Mouse (Mus musculus) spleen, adult 2 months (tissue): Measurements from ENCODE around the gene Ndufc2.

Experiments
- CTCF ChIP-seq: fragments of 200-500 bp; IDR thresholded peaks from 2 replicates; pipeline ENCODE4 v1.5.1; 2011; ENCODE audit warnings: mild to moderate bottlenecking, inconsistent platforms; ENCODE audit not compliant: insufficient read depth, insufficient read length, insufficient replicate concordance; ENCODE audit errors: extremely low read depth
- POLR2A ChIP-seq: fragments of 200-500 bp; IDR thresholded peaks from 2 replicates; pipeline ENCODE4 v1.6.1; 2011; ENCODE audit warnings: low read depth, low read length, inconsistent platforms

GRCm38 (mm10) chr7:97392079-97392445 lies 7.7 kb upstream of the Ndufc2 start:
- no peak for TF ChIP-seq CTCF
- TF ChIP-seq POLR2A, result no peak
